26 mouse cellular contexts compared by ENCODE assay signal in the genomic region with DNA sequence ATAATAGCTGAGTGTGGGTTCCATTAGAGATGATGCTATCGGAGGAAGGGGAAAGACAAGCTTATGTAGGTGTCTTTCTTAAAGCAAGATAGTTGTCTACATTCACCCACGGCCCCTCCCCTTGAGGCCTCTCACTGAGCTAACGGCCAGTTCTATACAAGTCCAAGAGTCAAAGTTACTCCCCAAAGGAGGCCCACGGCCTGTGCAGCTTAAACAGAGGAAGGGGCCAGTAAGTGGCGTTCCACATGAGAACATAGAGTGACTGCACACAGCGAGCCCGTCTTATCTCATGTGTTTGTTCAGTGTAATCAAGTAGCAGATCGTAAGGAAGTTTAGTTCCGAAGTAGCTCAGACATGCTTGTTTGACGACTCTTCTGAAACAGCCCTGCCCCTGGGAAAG.
A peak's percentile ranks its signal among the peaks of the same experiment; 100 is the strongest.
DNase-seq lines count a peak whose midpoint lies in the region; ATAC-seq and TF ChIP-seq lines count a peak whose summit lies in the region.
"Had no signal": no experiment of that assay in that cellular context is flagged by ENCODE, and none has a peak within 500 bp of the region (broad histone marks: within the 10 kb centered on the region; RNA-seq: fewer than 3 reads in every experiment).

No protein-coding gene starts in this region.

- no peak overlapping the region for H3K4me3 ChIP-seq in forebrain, embryonic 11.5 days (ENCODE audit: low read depth, low read length)
- H3K4me3 ChIP-seq in forebrain, embryonic 12.5 days (replicated peaks) = no peak overlapping the region
- no peak overlapping the region for H3K4me3 ChIP-seq in intestine, embryonic 15.5 days (replicated peaks)
- H3K4me3 ChIP-seq in intestine, postnatal 0 days (ENCODE audit: low read depth, low read length) = no peak overlapping the region
- no peak overlapping the region for H3K4me3 ChIP-seq in hindbrain, embryonic 12.5 days
- H3K4me3 ChIP-seq: embryonic facial prominence, embryonic 10.5 days; embryonic facial prominence, embryonic 12.5 days; forebrain, embryonic 13.5 days; forebrain, embryonic 15.5 days had no signal

- intact Hi-C loops in left cerebral cortex, postnatal 4 days (cut with DNase I) = no loop called here

- no peak for ATAC-seq in forebrain, embryonic 11.5 days (replicated peaks; ENCODE audit: low FRiP score)
- ATAC-seq in forebrain, embryonic 12.5 days (ENCODE audit: low FRiP score) = no peak
- peak; percentile 83 for ATAC-seq in intestine, embryonic 15.5 days
- ATAC-seq in intestine, postnatal 0 days = 0 out of 2 replicates have a peak, but pooled peaks have one; percentile 36
- no peak for ATAC-seq in hindbrain, embryonic 12.5 days (ENCODE audit: low FRiP score)
- ATAC-seq: activated CD4-positive, CD25-positive, alpha-beta regulatory T cell, adult 4 months; CD4-positive, CD25-positive, alpha-beta regulatory T cell, adult 4 months; forebrain, embryonic 13.5 days; forebrain, embryonic 15.5 days; Patski had no signal

- no peaks in the 10 kb centered on the region for H3K4me1 ChIP-seq in forebrain, embryonic 11.5 days (replicated peaks; ENCODE audit: control insufficient read depth, insufficient read depth, low read length)
- no peaks in the 10 kb centered on the region for H3K4me1 ChIP-seq in forebrain, embryonic 12.5 days
- H3K4me1 ChIP-seq in intestine, embryonic 15.5 days (replicated peaks) = peaks cover 3% of the 10 kb centered on the region; the same call in 1 of the 2 replicates
- H3K4me1 ChIP-seq in intestine, postnatal 0 days (replicated peaks; ENCODE audit: control insufficient read depth, insufficient read depth, low read length) = 0 out of 2 replicates have a peak, but pooled peaks cover 5% of the 10 kb centered on the region
- no peaks in the 10 kb centered on the region for H3K4me1 ChIP-seq in hindbrain, embryonic 12.5 days
- H3K4me1 ChIP-seq: forebrain, embryonic 13.5 days; forebrain, embryonic 15.5 days had no signal

- peak; percentile 39 for DNase-seq in forebrain, embryonic 11.5 days (ENCODE audit: low spot score)
- peak; percentile 8 to 14 for DNase-seq in urinary bladder, adult 18-20 months (ENCODE audit: low spot score in 2 of 2)
- DNase-seq in urinary bladder, postnatal 36 days (ENCODE audit: low spot score in 2 of 2) = no peak
- no peak for DNase-seq in left cerebral cortex, postnatal 4 days
- DNase-seq: adrenal gland, adult 8-10 months; adrenal gland, postnatal 14 days; adrenal gland, postnatal 36 days; B cell, adult 2 months; cerebellum, adult 11-12 months; cerebellum, adult 2 months; cerebellum, adult 9-10 months; cerebellum, postnatal 10 days; cerebellum, postnatal 25 days had no signal

- H3K4me2 ChIP-seq in forebrain, embryonic 11.5 days (ENCODE audit: low read depth, low read length, severe bottlenecking) = no peak overlapping the region
- no peak overlapping the region for H3K4me2 ChIP-seq in forebrain, embryonic 12.5 days
- no peak overlapping the region for H3K4me2 ChIP-seq in intestine, embryonic 15.5 days (replicated peaks)
- H3K4me2 ChIP-seq in intestine, postnatal 0 days (replicated peaks; ENCODE audit: low read depth) = 0 out of 2 replicates have a peak overlapping the region, but pooled peaks have one; percentile 25
- no peak overlapping the region for H3K4me2 ChIP-seq in hindbrain, embryonic 12.5 days (replicated peaks)
- H3K4me2 ChIP-seq: embryonic facial prominence, embryonic 12.5 days; forebrain, embryonic 13.5 days; forebrain, embryonic 15.5 days had no signal

- H3K9me3 ChIP-seq in forebrain, embryonic 11.5 days (ENCODE audit: control insufficient read depth, low read length) = no peaks in the 10 kb centered on the region
- H3K9me3 ChIP-seq in forebrain, embryonic 12.5 days = no peaks in the 10 kb centered on the region
- H3K9me3 ChIP-seq in intestine, embryonic 15.5 days = no peaks in the 10 kb centered on the region
- no peaks in the 10 kb centered on the region for H3K9me3 ChIP-seq in intestine, postnatal 0 days (ENCODE audit: control insufficient read depth)
- H3K9me3 ChIP-seq in hindbrain, embryonic 12.5 days (replicated peaks) = no peaks in the 10 kb centered on the region
- H3K9me3 ChIP-seq: embryonic facial prominence, embryonic 10.5 days; embryonic facial prominence, embryonic 12.5 days; forebrain, embryonic 13.5 days; forebrain, embryonic 15.5 days; G1E had no signal

- no peaks in the 10 kb centered on the region for H3K27me3 ChIP-seq in forebrain, embryonic 11.5 days (ENCODE audit: control insufficient read depth, insufficient read depth, low read length)
- H3K27me3 ChIP-seq in forebrain, embryonic 12.5 days = no peaks in the 10 kb centered on the region; the same call in 1 of the 2 replicates
- H3K27me3 ChIP-seq in intestine, embryonic 15.5 days (replicated peaks) = no peaks in the 10 kb centered on the region
- no peaks in the 10 kb centered on the region for H3K27me3 ChIP-seq in intestine, postnatal 0 days (replicated peaks; ENCODE audit: control insufficient read depth, insufficient read depth, low read length)
- H3K27me3 ChIP-seq in hindbrain, embryonic 12.5 days = no peaks in the 10 kb centered on the region; the same call in 1 of the 2 replicates
- H3K27me3 ChIP-seq: CH12.LX; embryonic facial prominence, embryonic 12.5 days; forebrain, embryonic 13.5 days; forebrain, embryonic 15.5 days had no signal

- no peaks in the 10 kb centered on the region for H3K36me3 ChIP-seq in forebrain, embryonic 11.5 days (ENCODE audit: control insufficient read depth, insufficient read depth, low read length)
- no peaks in the 10 kb centered on the region for H3K36me3 ChIP-seq in forebrain, embryonic 12.5 days (replicated peaks)
- no peaks in the 10 kb centered on the region for H3K36me3 ChIP-seq in intestine, embryonic 15.5 days
- no peaks in the 10 kb centered on the region for H3K36me3 ChIP-seq in intestine, postnatal 0 days (ENCODE audit: control insufficient read depth, insufficient read depth)
- H3K36me3 ChIP-seq in hindbrain, embryonic 12.5 days = no peaks in the 10 kb centered on the region
- H3K36me3 ChIP-seq: embryonic facial prominence, embryonic 10.5 days; embryonic facial prominence, embryonic 12.5 days; forebrain, embryonic 15.5 days; G1E had no signal

- TF ChIP-seq CTCF in intestine, postnatal 0 days (IDR thresholded peaks at IDR 0.05; ENCODE audit: low read depth) = no peak

- no peak overlapping the region for H3K9ac ChIP-seq in forebrain, embryonic 11.5 days (ENCODE audit: low read length)
- H3K9ac ChIP-seq in forebrain, embryonic 12.5 days = no peak overlapping the region
- no peak overlapping the region for H3K9ac ChIP-seq in intestine, embryonic 15.5 days
- no peak overlapping the region for H3K9ac ChIP-seq in intestine, postnatal 0 days (ENCODE audit: low read depth, low read length)
- no peak overlapping the region for H3K9ac ChIP-seq in hindbrain, embryonic 12.5 days
- H3K9ac ChIP-seq: embryonic facial prominence, embryonic 12.5 days; forebrain, embryonic 13.5 days; forebrain, embryonic 15.5 days had no signal

- no peak overlapping the region for H3K27ac ChIP-seq in forebrain, embryonic 11.5 days (ENCODE audit: low read depth, low read length)
- H3K27ac ChIP-seq in forebrain, embryonic 12.5 days = no peak overlapping the region
- no peak overlapping the region for H3K27ac ChIP-seq in intestine, embryonic 15.5 days
- H3K27ac ChIP-seq in intestine, postnatal 0 days (ENCODE audit: low read depth, low read length) = no peak overlapping the region
- H3K27ac ChIP-seq in hindbrain, embryonic 12.5 days = no peak overlapping the region
- H3K27ac ChIP-seq: embryonic facial prominence, embryonic 10.5 days; embryonic facial prominence, embryonic 12.5 days; forebrain, embryonic 13.5 days; forebrain, embryonic 15.5 days had no signal

- 91% methylated on average over 10 of the region's 10 CpGs for WGBS in forebrain, embryonic 11.5 days
- 86% methylated on average over 10 of the region's 10 CpGs for WGBS in forebrain, embryonic 12.5 days
- 57% methylated on average over 10 of the region's 10 CpGs for WGBS in intestine, embryonic 15.5 days
- 40% methylated on average over 10 of the region's 10 CpGs for WGBS in intestine, postnatal 0 days
- WGBS in hindbrain, embryonic 12.5 days = 87% methylated on average over 10 of the region's 10 CpGs

Comparison
In these comparisons a context has a peak if more than half of its experiments do, and no peak if none do; other contexts are left out.
1. DNase-seq: peak in forebrain, embryonic 11.5 days (single experiment) and urinary bladder, adult 18-20 months (2 of 2); none in urinary bladder, postnatal 36 days (0 of 2) and left cerebral cortex, postnatal 4 days (single experiment).
2. ATAC-seq: peak in intestine, embryonic 15.5 days (single experiment) and intestine, postnatal 0 days (single experiment); none in forebrain, embryonic 11.5 days (single experiment), forebrain, embryonic 12.5 days (single experiment) and hindbrain, embryonic 12.5 days (single experiment).